ENCODE assay signal across 16 mouse cellular contexts in the genomic region with DNA sequence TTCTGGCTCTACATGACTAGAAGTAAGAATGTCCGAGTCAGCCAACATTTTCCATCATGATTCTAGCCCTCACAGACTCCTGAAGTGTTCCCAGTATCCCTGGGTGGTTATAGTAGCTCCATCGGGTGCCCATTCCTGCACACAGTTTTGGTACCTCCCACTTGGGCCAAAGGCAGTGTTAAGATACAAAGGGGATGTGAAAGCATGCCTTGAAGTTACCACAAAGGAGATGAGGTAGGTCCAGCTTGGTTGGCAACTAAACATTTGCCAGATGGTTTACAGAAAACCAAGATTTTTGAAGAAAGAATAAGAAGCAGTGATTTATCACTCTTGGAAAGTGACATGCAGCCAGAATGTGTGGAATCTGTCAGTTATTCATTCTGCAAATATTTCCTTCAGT. TPM values are rescaled to one million over a fixed set of nuclear protein-coding genes. Genes with fewer than 3 reads are reported as not detected.
DNase-seq lines count a peak whose midpoint lies in the region.
"Had no signal": no experiment of that assay in that cellular context is flagged by ENCODE, and none has a peak within 500 bp of the region (broad histone marks: within the 10 kb centered on the region; RNA-seq: fewer than 3 reads in every experiment).

No protein-coding gene starts in this region.

- intact Hi-C loops in heart, postnatal 36 days (cut with DNase I): no loop called here
- intact Hi-C loops in gastrocnemius, postnatal 36 days (cut with DNase I): no loop called here

- peak; percentile 83 for DNase-seq in heart, adult 11 months
- no peak for DNase-seq in heart, postnatal 36 days
- peak; percentile 74 for DNase-seq in NIH3T3 (ENCODE audit: low read depth)
- DNase-seq in fibroblast of lung, adult 2 months (ENCODE audit: low read depth): peak; percentile 74
- no peak for DNase-seq in gastrocnemius, postnatal 36 days
- no peak for DNase-seq in layer of hippocampus, adult 8-10 months (ENCODE audit: low spot score in 2 of 2)
- DNase-seq in right cerebral cortex, postnatal 25 days: no peak
- DNase-seq in urinary bladder, postnatal 10 days (ENCODE audit: low spot score): no peak
- DNase-seq: adrenal gland, adult 2 months; adrenal gland, postnatal 14 days; cerebellum, adult 11-12 months; cerebellum, adult 9-10 months; cerebellum, postnatal 14 days; gastrocnemius, postnatal 10 days; heart, adult 2 months; heart, postnatal 14 days had no signal

RNA-seq across cellular contexts. Expression of a gene that starts 53.5 kb away (rescaled TPM):
- under 1 TPM; 0.22 to 0.39 TPM for total RNA-seq in heart, postnatal 36 days (2021)
- under 1 TPM; 0.15 to 0.28 TPM for total RNA-seq in gastrocnemius, postnatal 36 days (2021)
- 10 to 100 TPM; 18.9 to 21.7 (median 19.6) TPM for total RNA-seq in layer of hippocampus, adult 8-10 months (2022)

Comparison
In these comparisons a context has a peak if more than half of its experiments do, and no peak if none do; other contexts are left out.
1. DNase-seq: peak in heart, adult 11 months (single experiment), NIH3T3 (single experiment) and fibroblast of lung, adult 2 months (single experiment); none in heart, postnatal 36 days (0 of 2), gastrocnemius, postnatal 36 days (0 of 2), layer of hippocampus, adult 8-10 months (0 of 2), right cerebral cortex, postnatal 25 days (single experiment) and urinary bladder, postnatal 10 days (single experiment).
2. RNA of a gene that starts 53.5 kb away (total RNA-seq): 18.9 to 21.7 TPM in layer of hippocampus, adult 8-10 months; 0.22 to 0.39 TPM in heart, postnatal 36 days and 0.15 to 0.28 TPM in gastrocnemius, postnatal 36 days; every median in the first group is over 10 times any median in the second.